Mouse (Mus musculus) heart, embryonic 15.5 days (tissue): Measurements from ENCODE around the gene Mical1. TPM values are rescaled to one million over a fixed set of nuclear protein-coding genes. Genes with fewer than 3 reads are reported as not detected.
A peak's percentile ranks its signal among the peaks of the same experiment; 100 is the strongest.

Experiments used
- ATAC-seq: fragments of 200-750 bp; cut with Nextera tagmentation; replicated peaks from 2 replicates; pipeline ENCODE4 v1.8.0; 2017; ENCODE audit warnings: low read depth, moderate TSS enrichment; ENCODE audit not compliant: insufficient number of reproducible peaks, insufficient read depth, low FRiP score
- H3K27ac ChIP-seq: fragments of 300-500 bp; sonication (generic); 2 replicates; pipeline ENCODE4 v1.5.1; 2015; ENCODE audit warnings: mild to moderate bottlenecking, inconsistent platforms
- H3K27me3 ChIP-seq: fragments of 300-500 bp; sonication (generic); 2 replicates; pipeline ENCODE4 v1.6.1; 2015; ENCODE audit warnings: inconsistent platforms
- H3K36me3 ChIP-seq: fragments of 300-500 bp; sonication (generic); 2 replicates; pipeline ENCODE4 v1.6.1; 2015; ENCODE audit warnings: mild to moderate bottlenecking, inconsistent platforms
- H3K4me1 ChIP-seq: fragments of 300-500 bp; sonication (generic); replicated peaks from 2 replicates; pipeline ENCODE4 v1.6.1; 2015; ENCODE audit warnings: inconsistent platforms
- H3K4me2 ChIP-seq: fragments of 300-500 bp; sonication (generic); 2 replicates; pipeline ENCODE4 v1.6.1; 2015; ENCODE audit warnings: inconsistent platforms, mild to moderate bottlenecking, moderate library complexity
- H3K4me3 ChIP-seq: fragments of 300-500 bp; sonication (generic); 2 replicates; pipeline ENCODE4 v1.5.1; 2015; ENCODE audit warnings: mild to moderate bottlenecking, inconsistent platforms
- H3K9ac ChIP-seq: fragments of 300-500 bp; sonication (generic); 2 replicates; pipeline ENCODE4 v1.6.1; 2015; ENCODE audit warnings: mild to moderate bottlenecking, inconsistent platforms
- H3K9me3 ChIP-seq: fragments of 300-500 bp; sonication (generic); replicated peaks from 2 replicates; pipeline ENCODE4 v1.6.1; 2016; ENCODE audit warnings: inconsistent platforms
- WGBS: fragments of 180-500 bp; shearing (Covaris S2); methylation state at CpG from one replicate; pipeline ENCODE4 v1.1.7; 2015; ENCODE audit warnings: mixed read lengths; 5-methylcytosine and 5-hydroxymethylcytosine counted together
- polyA plus RNA-seq: library from polyadenylated mRNA; unstranded; fragments of >200 nt; fragmentation: Nextera tagmentation; extraction: Ambion mirVana; gene quantifications from 2 replicates; pipeline ENCODE4 v1.2.1, GENCODE M21; 2015

The Mical1 gene
- polyA plus RNA-seq, 1 experiment from 2014 or later = 35.0 TPM

- no peak overlapping the region for H3K27ac ChIP-seq
- 12% methylated on average over 2 of the region's 2 CpGs for WGBS
- peaks cover 20% of the 10 kb centered on the region for H3K4me1 ChIP-seq
- peaks cover 27% of the 10 kb centered on the region for H3K36me3 ChIP-seq
- no peak for ATAC-seq
- H3K4me3 ChIP-seq = no peak overlapping the region
- H3K9ac ChIP-seq = no peak overlapping the region
- no peaks in the 10 kb centered on the region for H3K27me3 ChIP-seq
- H3K4me2 ChIP-seq = no peak overlapping the region
- no peaks in the 10 kb centered on the region for H3K9me3 ChIP-seq
Observed at GRCm38 (mm10) chr10:41460501-41460900, 15.6 kb upstream of the Mical1 start.

- Histone ChIP-seq H3K4me1 (peaks cover 18% of the 10 kb centered on the region), H3K9ac (no peak overlapping the region), H3K36me3 (peaks cover 29% of the 10 kb centered on the region), H3K27ac (no peak overlapping the region), H3K27me3 (no peaks in the 10 kb centered on the region), H3K4me2 (no peak overlapping the region), H3K9me3 (no peaks in the 10 kb centered on the region), H3K4me3 (no peak overlapping the region)
- WGBS = 84% methylated on average over 3 of the region's 3 CpGs
- no peak for ATAC-seq
Observed at GRCm38 (mm10) chr10:41461057-41461722, 14.9 kb upstream of the Mical1 start.

GRCm38 (mm10) chr10:41464401-41464955 is 11.6 kb upstream of the Mical1 start:
- H3K9me3 ChIP-seq = no peaks in the 10 kb centered on the region
- H3K4me2 ChIP-seq = no peak overlapping the region
- H3K4me1 ChIP-seq = peaks cover 12% of the 10 kb centered on the region; the same call in 1 of the 2 replicates
- ATAC-seq = no peak
- peaks cover 25% of the 10 kb centered on the region for H3K36me3 ChIP-seq
- H3K27me3 ChIP-seq = no peaks in the 10 kb centered on the region
- H3K27ac ChIP-seq = no peak overlapping the region
- no peak overlapping the region for H3K9ac ChIP-seq
- WGBS = 64% methylated on average over 15 of the region's 15 CpGs
- H3K4me3 ChIP-seq = no peak overlapping the region

- no peak for ATAC-seq
- 70% methylated on average over 6 of the region's 6 CpGs for WGBS
- no peaks in the 10 kb centered on the region for H3K27me3 ChIP-seq
Observed at GRCm38 (mm10) chr10:41467325-41467724, 8.8 kb upstream of the Mical1 start.

GRCm38 (mm10) chr10:41470693-41471092 is 5.4 kb upstream of the Mical1 start:
- Histone ChIP-seq H3K4me3 (no peak overlapping the region), H3K9ac (no peak overlapping the region), H3K27me3 (no peaks in the 10 kb centered on the region), H3K9me3 (no peaks in the 10 kb centered on the region), H3K36me3 (peaks cover 2% of the 10 kb centered on the region; the same call in 1 of the 2 replicates), H3K27ac (no peak overlapping the region), H3K4me2 (no peak overlapping the region), H3K4me1 (peaks cover 25% of the 10 kb centered on the region)
- 78% methylated on average over 3 of the region's 3 CpGs for WGBS
- no peak for ATAC-seq

More at GRCm38 (mm10) chr10:41467325-41467724, 8.8 kb upstream of the Mical1 start:
- H3K4me2 ChIP-seq = no peak overlapping the region
- peaks cover under 1% of the 10 kb centered on the region for H3K4me1 ChIP-seq
- peaks cover 23% of the 10 kb centered on the region for H3K36me3 ChIP-seq
- H3K9ac ChIP-seq = no peak overlapping the region
- no peaks in the 10 kb centered on the region for H3K9me3 ChIP-seq
- no peak overlapping the region for H3K27ac ChIP-seq
- H3K4me3 ChIP-seq = no peak overlapping the region

- ATAC-seq = no peak
- Histone ChIP-seq H3K27ac (no peak overlapping the region), H3K36me3 (no peaks in the 10 kb centered on the region)
Observed at GRCm38 (mm10) chr10:41472534-41472933, 3.6 kb upstream of the Mical1 start.

GRCm38 (mm10) chr10:41472962-41473481 is 3.1 kb upstream of the Mical1 start:
- Histone ChIP-seq H3K9me3 (no peaks in the 10 kb centered on the region), H3K36me3 (no peaks in the 10 kb centered on the region), H3K27ac (peak overlapping the region; percentile 87), H3K27me3 (no peaks in the 10 kb centered on the region), H3K4me1 (peaks cover 41% of the 10 kb centered on the region), H3K9ac (no peak overlapping the region), H3K4me3 (no peak overlapping the region), H3K4me2 (no peak overlapping the region)
- 76% methylated on average over 5 of the region's 5 CpGs for WGBS
- ATAC-seq = no peak

More at GRCm38 (mm10) chr10:41472534-41472933, 3.6 kb upstream of the Mical1 start:
- peaks cover 36% of the 10 kb centered on the region for H3K4me1 ChIP-seq
- H3K4me2 ChIP-seq = no peak overlapping the region
- H3K9ac ChIP-seq = no peak overlapping the region
- no peaks in the 10 kb centered on the region for H3K9me3 ChIP-seq
- H3K4me3 ChIP-seq = no peak overlapping the region
- H3K27me3 ChIP-seq = no peaks in the 10 kb centered on the region

GRCm38 (mm10) chr10:41473782-41474468 is 2.2 kb upstream of the Mical1 start:
- peaks cover 48% of the 10 kb centered on the region for H3K4me1 ChIP-seq
- no peak for ATAC-seq
- no peak overlapping the region for H3K4me3 ChIP-seq
- peak overlapping the region; percentile 87 for H3K27ac ChIP-seq
- no peak overlapping the region for H3K9ac ChIP-seq
- 24% methylated on average over 6 of the region's 6 CpGs for WGBS
- H3K36me3 ChIP-seq = peaks cover 7% of the 10 kb centered on the region; the same call in 1 of the 2 replicates
- no peaks in the 10 kb centered on the region for H3K9me3 ChIP-seq
- no peak overlapping the region for H3K4me2 ChIP-seq
- H3K27me3 ChIP-seq = no peaks in the 10 kb centered on the region

GRCm38 (mm10) chr10:41474981-41475391 is 1.1 kb upstream of the Mical1 start:
- Histone ChIP-seq H3K36me3 (peaks cover 15% of the 10 kb centered on the region; the same call in 1 of the 2 replicates), H3K4me3 (no peak overlapping the region), H3K4me2 (peak overlapping the region; percentile 85), H3K4me1 (peaks cover 48% of the 10 kb centered on the region), H3K27me3 (no peaks in the 10 kb centered on the region), H3K27ac (peak overlapping the region; percentile 87), H3K9me3 (no peaks in the 10 kb centered on the region), H3K9ac (no peak overlapping the region)
- ATAC-seq = no peak
- WGBS = 47% methylated on average over 1 of the region's 1 CpGs

- no peak for ATAC-seq
- under 1% methylated on average over 9 of the region's 9 CpGs for WGBS
- H3K27ac ChIP-seq = peak overlapping the region; percentile 87
Observed at GRCm38 (mm10) chr10:41477018-41477277, 834 bp downstream of the Mical1 start.

GRCm38 (mm10) chr10:41477278-41478181 is 1.4 kb downstream of the Mical1 start:
- peak overlapping the region; percentile 67 for H3K9ac ChIP-seq
- H3K4me2 ChIP-seq = peak overlapping the region; percentile 85
- no peaks in the 10 kb centered on the region for H3K9me3 ChIP-seq
- H3K4me1 ChIP-seq = peaks cover 59% of the 10 kb centered on the region
- peak; percentile 71 for ATAC-seq
- H3K36me3 ChIP-seq = peaks cover 24% of the 10 kb centered on the region
- H3K27me3 ChIP-seq = no peaks in the 10 kb centered on the region
- peak overlapping the region; percentile 65 for H3K4me3 ChIP-seq
- WGBS = 3% methylated on average over 20 of the region's 20 CpGs
- peak overlapping the region; percentile 87 for H3K27ac ChIP-seq

More at GRCm38 (mm10) chr10:41477018-41477277, 834 bp downstream of the Mical1 start:
- Histone ChIP-seq H3K4me3 (peak overlapping the region; percentile 65), H3K4me1 (peaks cover 62% of the 10 kb centered on the region), H3K9ac (peak overlapping the region; percentile 67), H3K9me3 (no peaks in the 10 kb centered on the region), H3K4me2 (peak overlapping the region; percentile 85), H3K27me3 (no peaks in the 10 kb centered on the region), H3K36me3 (peaks cover 18% of the 10 kb centered on the region; the same call in 1 of the 2 replicates)
